Mouse (Mus musculus) neutrophil, adult 59 days (primary cell): ENCODE results near the gene Lax1. TPM values are rescaled to one million over a fixed set of nuclear protein-coding genes. Genes with fewer than 3 reads are reported as not detected.

Experiments used
- total RNA-seq, 2 experiments: library from RNA; stranded (reverse); gene quantifications; 1 replicate in 1 of 2; 2 replicates in 1 of 2; pipeline ENCODE4 v1.2.4; 2023

Lax1 gene
- total RNA-seq: 1 to 10 TPM in 1 of 2 experiments, under 1 TPM in 1; 0.73 to 3.5 TPM

DNA sequence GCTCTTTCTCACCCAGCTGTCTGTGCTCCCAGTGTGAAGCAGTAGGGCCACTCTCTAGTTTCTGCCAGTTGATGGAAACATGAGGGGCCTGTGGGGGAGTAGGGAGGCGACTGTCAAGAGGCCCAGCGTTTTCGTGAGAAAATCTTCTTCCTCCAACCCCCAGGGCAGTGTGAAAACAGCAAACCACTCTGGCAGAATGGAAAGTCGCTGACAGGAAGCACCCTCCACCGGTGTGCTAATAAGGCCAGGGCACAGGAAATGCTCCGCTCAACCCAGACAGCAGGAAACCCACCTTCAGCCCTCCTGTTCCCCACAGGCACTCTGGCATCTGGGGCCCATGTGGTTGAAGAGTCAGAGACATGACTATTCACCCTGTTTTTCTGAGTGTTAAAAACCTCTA, at the start of gene Lax1:
Lax1 (minus strand) TSS at position 212 of the 400 bp plus-strand sequence.

DNA sequence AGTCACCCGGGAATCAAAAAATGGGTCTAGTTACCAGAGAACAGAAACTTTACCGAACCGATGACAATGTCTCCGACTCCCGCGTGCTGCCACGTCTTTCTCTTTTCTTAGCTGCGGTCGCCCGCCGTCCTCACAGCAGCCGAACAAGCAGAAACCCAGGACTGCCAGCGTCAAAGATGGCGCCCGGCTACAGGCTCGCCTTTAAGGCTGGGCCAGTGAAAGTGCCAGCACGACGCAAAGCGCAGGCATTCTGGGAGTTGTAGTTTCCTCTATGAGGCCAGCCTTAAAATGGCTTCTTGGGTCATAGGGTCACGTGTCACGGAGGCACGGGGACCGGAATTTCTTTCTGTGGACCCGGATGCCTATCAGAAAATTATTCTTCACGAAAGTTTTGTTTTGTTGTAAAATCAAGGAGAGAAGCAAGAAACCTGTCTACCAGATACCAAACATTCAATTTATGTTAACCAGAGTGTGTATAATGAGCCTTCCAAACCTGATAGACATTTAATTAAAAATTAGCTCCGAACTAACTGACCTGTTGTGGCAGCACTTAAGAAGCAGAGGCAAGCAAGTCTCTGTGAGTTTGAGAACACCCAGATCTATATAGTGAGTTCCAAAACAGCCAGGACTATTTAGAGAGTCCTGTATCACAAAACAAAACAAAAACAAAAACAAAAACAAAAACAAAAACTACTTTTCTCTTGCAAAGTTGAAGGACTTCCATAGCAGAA, 28.5 kb downstream of the Lax1 start, which contains the start of gene Gm38394:
Gm38394 (minus strand) TSS at position 116 of the 731 bp plus-strand sequence.

DNA sequence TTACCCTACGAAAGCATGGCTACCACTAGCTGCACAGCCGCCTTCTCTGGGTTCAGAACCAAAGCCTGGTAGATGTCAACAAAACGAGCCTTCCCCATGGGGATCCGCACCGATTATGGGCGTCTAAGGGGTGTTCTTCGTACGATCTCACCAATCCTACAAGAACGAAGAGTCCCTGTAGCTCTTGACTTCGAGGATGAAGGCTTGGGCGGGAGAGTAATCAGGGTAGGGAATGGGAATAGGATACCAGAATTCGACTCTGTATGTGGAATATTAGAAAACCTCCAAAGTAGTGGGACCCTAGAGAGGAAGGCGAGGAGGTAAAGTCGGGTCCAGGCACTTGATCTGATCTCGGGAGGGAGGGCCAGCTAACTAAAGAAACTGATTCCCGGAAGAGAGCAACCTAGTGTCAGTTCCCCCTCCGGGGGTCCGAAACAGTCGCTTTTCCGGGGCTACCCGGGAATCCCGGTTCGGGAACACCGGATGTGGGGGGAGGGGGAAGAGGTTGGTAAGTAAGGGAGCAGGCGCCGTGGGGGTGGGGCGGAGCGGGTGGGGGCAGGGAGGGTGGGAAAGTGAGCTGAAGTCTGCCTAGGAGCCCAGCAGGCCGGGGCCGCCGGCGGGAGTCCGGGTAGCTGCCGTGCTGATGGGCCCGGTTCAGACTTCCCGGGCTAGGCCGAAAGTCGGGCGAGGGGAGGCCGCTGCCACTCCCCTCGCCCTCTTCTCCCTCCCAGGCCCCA, 29.3 kb downstream of the Lax1 start, which contains the start of gene Zbed6:
Zbed6 (minus strand) TSS at position 420 of the 737 bp plus-strand sequence.

Other genes with a start within 250 kb of the Lax1 start
- 100 to 1,000 TPM in 1 of 2 experiments, 10 to 100 TPM in 1; 98.7 to 104 TPM for gene Snrpe, start 79.8 kb downstream of the Lax1 start, total RNA-seq
- 10 to 100 TPM; 10.6 to 14.1 TPM for gene Zbed6, start 29.2 kb downstream of the Lax1 start, total RNA-seq
- gene Gm38394, start 28.8 kb downstream of the Lax1 start, total RNA-seq: 10 to 100 TPM; 24.5 to 24.6 TPM
- gene Atp2b4, start 110.9 kb upstream of the Lax1 start, total RNA-seq: 10 to 100 TPM; 13.8 to 20.5 TPM
- not detected for gene Optc, start 217.9 kb upstream of the Lax1 start, total RNA-seq
- under 1 TPM in 1 of 2 experiments, not detected in 1; 0.18 TPM for gene Prelp, start 231.3 kb upstream of the Lax1 start, total RNA-seq